Mouse (Mus musculus): ENCODE data around the gene 3110001I22Rik. TPM values are rescaled to one million over a fixed set of nuclear protein-coding genes. Genes with fewer than 3 reads are reported as not detected.
A peak's percentile ranks its signal among the peaks of the same experiment; 100 is the strongest.
"Not testable (repeated sequence)": the region's sequence is repeated elsewhere in the genome, so short reads cannot be mapped to it uniquely, and the experiment has no call there.

3110001I22Rik gene
- 10.1 and 10.2 TPM in 2 replicates for polyA plus RNA-seq (2016; fragmentation: Nextera tagmentation; extraction: Ambion mirVana)

GRCm38 (mm10) chr16:13671685-13672385, at the start of gene 3110001I22Rik, which contains the start of gene Bfar:
TSS of gene 3110001I22Rik (plus strand) at chr16:13671929.
TSS of gene Bfar (plus strand) at chr16:13671858.
- H3K9ac ChIP-seq = peak within 1 kb of the TSS; percentile 95
- H3K4me3 ChIP-seq = peak within 1 kb of the TSS; percentile 76
- H3K36me3 ChIP-seq = peaks cover 12% of the 10 kb centered on the region
- peak within 1 kb of the TSS; percentile 82 for H3K4me2 ChIP-seq (replicated peaks)
- ATAC-seq (ENCODE audit: low FRiP score) = peak; percentile 93
- H3K9me3 ChIP-seq (replicated peaks) = no peaks in the 10 kb centered on the region
- H3K27ac ChIP-seq = peak within 1 kb of the TSS; percentile 81
- no peaks in the 10 kb centered on the region for H3K27me3 ChIP-seq
- peaks cover 17% of the 10 kb centered on the region for H3K4me1 ChIP-seq
- under 1% methylated on average over 51 of the region's 54 CpGs for WGBS

- no peak for ATAC-seq (ENCODE audit: low FRiP score)
- H3K27ac ChIP-seq = no peak overlapping the region
- no peaks in the 10 kb centered on the region for H3K27me3 ChIP-seq
- H3K36me3 ChIP-seq = peaks cover 53% of the 10 kb centered on the region
- 49% methylated on average over 5 of the region's 5 CpGs for WGBS
- H3K4me3 ChIP-seq = no peak overlapping the region
- H3K4me1 ChIP-seq = no peaks in the 10 kb centered on the region
- no peak overlapping the region for H3K4me2 ChIP-seq (replicated peaks)
- no peaks in the 10 kb centered on the region for H3K9me3 ChIP-seq (replicated peaks)
- H3K9ac ChIP-seq = no peak overlapping the region
These were observed 43.4 kb upstream of the 3110001I22Rik start for GRCm38 (mm10) chr16:13628345-13628744.

GRCm38 (mm10) chr16:13638198-13638597, 33.5 kb upstream of the 3110001I22Rik start:
- H3K27me3 ChIP-seq; ATAC-seq (ENCODE audit: low FRiP score); H3K4me1 ChIP-seq; H3K27ac ChIP-seq; H3K9ac ChIP-seq; H3K4me3 ChIP-seq; H3K4me2 ChIP-seq (replicated peaks); H3K9me3 ChIP-seq (replicated peaks): not testable (repeated sequence)
- peaks cover 36% of the 10 kb centered on the region for H3K36me3 ChIP-seq
- WGBS = 38% methylated on average over 2 of the region's 2 CpGs

GRCm38 (mm10) chr16:13639508-13639907, 32.2 kb upstream of the 3110001I22Rik start:
- H3K9ac ChIP-seq = no peak overlapping the region
- peaks cover 33% of the 10 kb centered on the region for H3K36me3 ChIP-seq
- no peaks in the 10 kb centered on the region for H3K9me3 ChIP-seq (replicated peaks)
- WGBS = 83% methylated on average over 5 of the region's 5 CpGs
- H3K4me1 ChIP-seq = no peaks in the 10 kb centered on the region
- no peaks in the 10 kb centered on the region for H3K27me3 ChIP-seq
- no peak overlapping the region for H3K4me2 ChIP-seq (replicated peaks)
- no peak overlapping the region for H3K4me3 ChIP-seq
- no peak overlapping the region for H3K27ac ChIP-seq
- ATAC-seq (ENCODE audit: low FRiP score) = no peak

- Histone ChIP-seq H3K9ac (no peak overlapping the region), H3K36me3 (peaks cover 31% of the 10 kb centered on the region), H3K27me3 (no peaks in the 10 kb centered on the region), H3K4me3 (no peak overlapping the region), H3K4me1 (no peaks in the 10 kb centered on the region), H3K4me2 (replicated peaks) (no peak overlapping the region), H3K9me3 (replicated peaks) (no peaks in the 10 kb centered on the region), H3K27ac (no peak overlapping the region)
- no peak for ATAC-seq (ENCODE audit: low FRiP score)
- 74% methylated on average over 7 of the region's 7 CpGs for WGBS
These were observed 31.7 kb upstream of the 3110001I22Rik start for GRCm38 (mm10) chr16:13640064-13640463.

- peaks cover 38% of the 10 kb centered on the region for H3K36me3 ChIP-seq
- no peak overlapping the region for H3K4me2 ChIP-seq (replicated peaks)
- H3K27ac ChIP-seq = no peak overlapping the region
- no peaks in the 10 kb centered on the region for H3K27me3 ChIP-seq
- H3K4me1 ChIP-seq = no peaks in the 10 kb centered on the region
- H3K4me3 ChIP-seq = no peak overlapping the region
- WGBS = 91% methylated on average over 3 of the region's 3 CpGs
- H3K9ac ChIP-seq = no peak overlapping the region
- H3K9me3 ChIP-seq (replicated peaks) = no peaks in the 10 kb centered on the region
- no peak for ATAC-seq (ENCODE audit: low FRiP score)
These were observed 27.3 kb upstream of the 3110001I22Rik start for GRCm38 (mm10) chr16:13644474-13644873.

DNA sequence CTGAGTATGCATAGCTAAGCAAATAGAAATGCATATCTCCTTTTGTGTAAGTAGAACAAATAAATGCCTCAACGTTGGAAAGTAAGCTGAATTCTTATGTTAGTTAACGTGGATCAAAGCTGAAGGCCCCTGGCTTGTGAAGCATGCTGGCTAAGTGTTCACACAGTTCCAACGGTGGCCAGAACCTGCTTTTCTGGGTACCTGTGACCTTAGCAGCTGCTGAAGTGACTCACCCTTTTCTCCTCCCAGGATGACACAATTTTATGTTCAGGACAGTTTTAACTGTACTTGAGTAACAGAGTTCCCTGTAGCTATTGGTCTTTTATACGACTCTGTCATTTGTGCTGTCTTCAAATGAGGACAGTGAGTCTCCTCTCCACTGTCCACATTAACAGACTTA, 25.8 kb upstream of the 3110001I22Rik start:
- Histone ChIP-seq H3K4me1 (no peaks in the 10 kb centered on the region), H3K27me3 (no peaks in the 10 kb centered on the region), H3K4me2 (replicated peaks) (no peak overlapping the region), H3K4me3 (no peak overlapping the region), H3K36me3 (peaks cover 51% of the 10 kb centered on the region), H3K9ac (no peak overlapping the region), H3K27ac (no peak overlapping the region), H3K9me3 (replicated peaks) (no peaks in the 10 kb centered on the region)
- ATAC-seq (ENCODE audit: low FRiP score) = no peak
- 95% methylated on average over 4 of the region's 4 CpGs for WGBS

GRCm38 (mm10) chr16:13658886-13659285, 12.8 kb upstream of the 3110001I22Rik start:
- Histone ChIP-seq H3K27me3 (no peaks in the 10 kb centered on the region), H3K27ac (no peak overlapping the region), H3K36me3 (peaks cover 63% of the 10 kb centered on the region), H3K4me1 (no peaks in the 10 kb centered on the region), H3K9me3 (replicated peaks) (no peaks in the 10 kb centered on the region), H3K4me3 (no peak overlapping the region), H3K9ac (no peak overlapping the region), H3K4me2 (replicated peaks) (no peak overlapping the region)
- WGBS = 88% methylated on average over 3 of the region's 3 CpGs
- ATAC-seq (ENCODE audit: low FRiP score) = no peak

- ATAC-seq (ENCODE audit: low FRiP score) = no peak
- Histone ChIP-seq H3K9ac (no peak overlapping the region), H3K9me3 (replicated peaks) (no peaks in the 10 kb centered on the region), H3K4me2 (replicated peaks) (no peak overlapping the region), H3K27me3 (no peaks in the 10 kb centered on the region), H3K36me3 (peaks cover 53% of the 10 kb centered on the region), H3K4me1 (no peaks in the 10 kb centered on the region), H3K27ac (no peak overlapping the region), H3K4me3 (no peak overlapping the region)
- WGBS = 95% methylated on average over 9 of the region's 9 CpGs
These were observed 11.0 kb upstream of the 3110001I22Rik start for GRCm38 (mm10) chr16:13660736-13661135.

- Histone ChIP-seq H3K27ac (peak within 1 kb of the TSS; percentile 69), H3K36me3 (peaks cover 15% of the 10 kb centered on the region), H3K4me1 (peaks cover 13% of the 10 kb centered on the region), H3K4me2 (replicated peaks) (peak within 1 kb of the TSS; percentile 81), H3K9ac (peak within 1 kb of the TSS; percentile 79), H3K4me3 (peak within 1 kb of the TSS; percentile 63), H3K27me3 (no peaks in the 10 kb centered on the region), H3K9me3 (replicated peaks) (no peaks in the 10 kb centered on the region)
- under 1% methylated on average over 35 of the region's 35 CpGs for WGBS
- ATAC-seq (ENCODE audit: low FRiP score) = peak; percentile 88
These were observed 3.8 kb upstream of the 3110001I22Rik start, which contains the start of gene Parn for GRCm38 (mm10) chr16:13667878-13668343. TSS of gene Parn (minus strand) at chr16:13668170.

DNA sequence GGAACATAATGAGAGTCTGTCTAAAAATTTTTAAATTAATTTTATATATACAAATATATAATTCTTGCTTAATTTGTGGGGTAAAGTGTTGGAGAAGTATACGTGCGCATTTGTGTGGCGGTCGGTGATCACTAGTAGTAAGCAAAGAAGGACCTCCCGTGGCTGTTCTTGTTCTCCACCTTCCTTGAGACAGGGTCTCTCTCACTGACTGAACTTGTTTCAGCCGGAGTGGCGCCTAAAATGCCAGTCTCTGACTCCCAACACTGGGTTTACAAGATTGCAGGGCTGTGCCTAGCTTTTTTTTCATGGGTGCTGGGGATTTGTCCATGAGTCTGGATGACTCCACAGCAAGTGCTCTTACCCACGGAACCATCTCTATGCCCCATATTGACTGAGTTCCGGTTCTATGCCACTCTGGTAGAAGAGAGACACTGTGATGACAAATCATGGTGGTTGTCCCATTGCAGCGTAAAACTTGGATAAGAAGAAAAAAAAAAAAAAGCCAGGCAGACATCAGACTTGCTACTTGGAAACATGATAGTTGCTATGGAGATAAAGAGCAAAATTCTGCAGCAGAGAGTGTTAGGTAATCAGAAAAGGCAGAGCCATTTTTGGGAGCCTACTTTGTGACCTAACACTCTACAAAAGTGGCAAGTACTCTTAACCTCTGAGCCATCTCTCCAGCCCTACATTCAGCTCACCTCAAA, 3.2 kb upstream of the 3110001I22Rik start:
- no peak overlapping the region for H3K9ac ChIP-seq
- no peak overlapping the region for H3K27ac ChIP-seq
- no peaks in the 10 kb centered on the region for H3K27me3 ChIP-seq
- no peak for ATAC-seq (ENCODE audit: low FRiP score)
- WGBS = 81% methylated on average over 10 of the region's 10 CpGs
- H3K36me3 ChIP-seq = peaks cover 9% of the 10 kb centered on the region
- peak overlapping the region; percentile 63 for H3K4me3 ChIP-seq
- H3K9me3 ChIP-seq (replicated peaks) = no peaks in the 10 kb centered on the region
- H3K4me1 ChIP-seq = peaks cover 18% of the 10 kb centered on the region
- peak overlapping the region; percentile 81 for H3K4me2 ChIP-seq (replicated peaks)

GRCm38 (mm10) chr16:13669282-13669681, 2.4 kb upstream of the 3110001I22Rik start:
- no peak overlapping the region for H3K27ac ChIP-seq
- peaks cover 7% of the 10 kb centered on the region for H3K36me3 ChIP-seq
- H3K4me1 ChIP-seq = peaks cover 18% of the 10 kb centered on the region
- no peak for ATAC-seq (ENCODE audit: low FRiP score)
- no peak overlapping the region for H3K4me2 ChIP-seq (replicated peaks)
- no peaks in the 10 kb centered on the region for H3K9me3 ChIP-seq (replicated peaks)
- H3K27me3 ChIP-seq = no peaks in the 10 kb centered on the region
- H3K9ac ChIP-seq = no peak overlapping the region
- no peak overlapping the region for H3K4me3 ChIP-seq
- WGBS = 89% methylated on average over 1 of the region's 1 CpGs
